Mouse (Mus musculus): ENCODE results near the gene Ccdc88c. TPM values are rescaled to one million over a fixed set of nuclear protein-coding genes. Genes with fewer than 3 reads are reported as not detected.

The Ccdc88c gene
- 16.1 and 18.0 TPM in 2 replicates for polyA plus RNA-seq (2012; rRNA removed)

DNA sequence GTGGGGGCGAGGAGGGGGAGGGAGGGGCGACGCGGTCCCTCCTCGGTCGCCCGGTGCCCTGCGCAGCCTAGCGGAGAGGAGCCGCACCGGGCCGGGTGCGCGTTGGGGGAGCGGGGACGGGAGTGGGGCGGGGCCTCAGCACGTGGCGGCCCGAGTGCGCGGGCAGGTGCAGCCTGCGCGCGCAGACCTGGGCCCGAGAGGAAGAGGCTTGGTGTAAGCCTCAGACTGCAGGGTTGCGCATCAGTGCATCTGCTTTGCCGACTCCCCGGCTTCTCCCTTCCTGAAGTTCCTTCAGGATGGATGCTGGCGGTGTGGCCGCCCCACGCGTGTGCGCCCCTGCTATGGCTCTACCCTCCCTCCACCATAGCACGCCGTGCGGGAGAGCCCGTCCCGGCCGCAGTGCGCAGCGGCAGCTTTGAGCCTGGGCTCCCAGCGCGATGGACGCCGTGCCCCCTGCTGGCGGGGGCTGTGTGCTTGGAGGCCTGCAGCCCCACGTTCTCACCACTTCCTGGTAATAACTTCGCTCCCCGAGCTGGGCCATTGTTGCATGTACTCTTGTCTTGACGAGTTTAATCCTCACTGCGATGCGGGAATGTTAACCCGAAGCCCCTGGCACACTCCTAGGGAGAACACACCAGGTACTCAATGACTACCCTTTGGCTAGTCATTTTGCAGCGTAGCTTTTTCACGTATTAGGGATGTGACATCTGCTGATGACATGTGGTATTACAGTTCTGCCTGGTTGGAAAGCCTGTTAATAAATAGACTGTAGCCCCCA, at the start of gene Ccdc88c:
TSS of gene Ccdc88c (minus strand) at position 103 of the 778 bp plus-strand sequence.
- DNase-seq (ENCODE audit: extremely low spot score in 1 of 2, low spot score in 1 of 2) = peak; percentile 50 to 79

DNA sequence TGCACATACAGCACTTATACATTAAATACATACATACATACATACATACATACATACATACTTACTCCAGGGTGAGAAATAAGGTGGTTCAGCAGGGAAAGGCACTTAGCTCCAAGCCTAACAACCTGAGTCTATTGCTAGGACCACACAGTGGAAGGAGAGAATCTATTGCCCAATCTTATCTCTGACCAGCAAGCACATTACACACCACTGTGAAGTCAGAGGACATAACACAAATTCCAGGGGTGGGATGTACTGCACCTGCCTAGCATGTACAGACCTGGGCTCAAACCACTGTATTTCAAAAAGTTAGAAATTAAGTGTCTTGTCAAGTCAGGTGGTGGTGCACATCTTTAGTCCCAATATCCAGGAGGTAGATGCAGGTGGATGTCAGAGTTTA, 49.1 kb upstream of the Ccdc88c start:
- no peak for DNase-seq (ENCODE audit: extremely low spot score in 1 of 2, low spot score in 1 of 2)

DNA sequence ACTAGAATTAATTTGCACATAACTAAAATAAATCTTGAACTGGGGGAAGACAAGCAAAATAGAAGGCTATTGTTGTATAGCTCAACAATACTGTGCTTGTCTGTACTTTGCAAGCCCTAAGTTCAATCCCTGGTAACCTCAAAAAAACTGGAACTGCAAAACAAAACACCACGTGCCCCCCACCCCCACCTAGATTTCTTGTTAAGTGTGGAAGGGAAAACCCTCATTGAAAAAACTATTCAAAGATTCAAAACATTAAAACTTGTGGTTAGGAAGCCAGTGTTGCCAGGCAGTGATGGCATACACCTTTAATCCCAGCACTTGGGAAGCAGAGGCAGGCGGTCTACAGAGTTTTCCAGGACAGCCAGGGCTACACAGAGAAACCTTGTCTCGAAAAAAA, 46.6 kb upstream of the Ccdc88c start:
- no peak for DNase-seq (ENCODE audit: extremely low spot score in 1 of 2, low spot score in 1 of 2)

- DNase-seq (ENCODE audit: extremely low spot score in 1 of 2, low spot score in 1 of 2) = no peak
These were observed 46.1 kb upstream of the Ccdc88c start for GRCm38 (mm10) chr12:101074821-101075429.

GRCm38 (mm10) chr12:101069813-101070212, 41.0 kb upstream of the Ccdc88c start:
- no peak for DNase-seq (ENCODE audit: extremely low spot score in 1 of 2, low spot score in 1 of 2)

DNA sequence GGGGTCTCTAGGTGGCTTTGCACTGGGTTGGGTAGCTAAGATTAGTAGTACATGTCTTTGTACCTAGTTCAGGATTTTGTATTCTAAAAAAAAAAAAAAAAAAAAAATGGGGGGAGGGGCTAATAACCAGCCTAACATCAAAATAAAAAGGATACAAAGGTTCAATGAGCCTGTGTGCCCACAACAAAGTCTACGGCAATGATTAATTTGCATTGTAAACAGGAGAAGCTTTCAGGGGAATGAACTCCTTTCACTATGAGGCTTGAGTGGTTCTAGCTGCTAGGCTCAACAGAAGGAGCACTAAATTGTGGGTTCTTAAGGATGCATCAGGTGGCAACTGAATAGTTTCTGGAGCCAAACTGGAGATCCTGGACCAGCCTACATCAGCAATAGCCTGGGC, 37.5 kb upstream of the Ccdc88c start:
- no peak for DNase-seq (ENCODE audit: extremely low spot score in 1 of 2, low spot score in 1 of 2)

DNA sequence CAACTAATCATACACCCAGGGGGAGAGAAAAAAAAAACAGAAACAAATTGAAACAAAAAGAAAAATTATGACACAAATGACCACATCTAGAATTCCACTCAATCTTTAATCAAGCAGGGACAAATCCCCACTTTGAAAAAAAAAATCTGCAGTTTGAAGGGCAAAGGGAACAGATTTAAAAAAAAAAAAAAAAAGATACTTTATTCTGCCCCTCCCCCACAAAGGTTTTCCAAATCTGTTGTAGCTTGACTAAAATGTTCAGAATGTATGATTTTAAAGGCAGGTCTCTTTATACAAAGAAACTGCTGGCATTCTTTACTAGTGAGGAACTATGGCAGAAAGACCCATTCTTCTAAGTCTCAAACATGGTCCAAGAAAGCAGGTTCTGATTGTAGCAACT, 11.1 kb upstream of the Ccdc88c start:
- DNase-seq (ENCODE audit: extremely low spot score in 1 of 2, low spot score in 1 of 2) = no peak

DNA sequence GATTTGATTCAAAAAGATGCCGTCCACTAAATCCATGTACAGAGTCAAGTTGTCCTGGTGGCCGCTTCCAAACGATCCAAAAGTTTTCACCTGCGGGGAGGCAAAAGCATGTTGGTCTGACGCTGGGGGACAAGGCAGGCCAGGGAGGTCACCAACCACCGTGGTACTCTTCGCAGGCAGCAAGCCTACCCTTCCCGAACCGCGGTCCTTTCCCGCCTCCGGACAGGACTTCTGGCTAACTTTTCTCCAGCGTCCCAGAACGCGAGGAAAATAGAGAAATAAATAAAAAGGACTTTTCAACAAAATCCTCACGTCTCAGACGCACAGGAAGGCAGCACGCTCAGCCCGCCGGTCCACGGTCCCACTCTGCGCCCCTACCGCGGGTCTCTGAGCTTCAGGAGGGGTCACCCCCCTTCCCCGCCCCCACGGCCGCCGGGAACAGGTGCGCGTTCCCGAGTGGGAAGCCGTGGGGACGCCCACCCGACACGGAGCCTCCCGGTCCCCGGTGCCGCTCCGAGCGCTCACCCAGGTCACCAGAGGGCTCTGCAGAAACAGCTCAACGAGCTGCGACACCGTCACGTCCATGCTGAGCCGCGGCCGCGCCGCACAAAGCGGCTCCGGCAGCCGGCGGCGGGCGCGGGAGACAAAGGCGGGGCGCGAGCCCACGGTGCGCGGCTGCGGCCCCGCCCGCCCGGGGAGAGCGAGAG, 456 bp downstream of the Ccdc88c start:
- DNase-seq (ENCODE audit: extremely low spot score in 1 of 2, low spot score in 1 of 2) = no peak

DNA sequence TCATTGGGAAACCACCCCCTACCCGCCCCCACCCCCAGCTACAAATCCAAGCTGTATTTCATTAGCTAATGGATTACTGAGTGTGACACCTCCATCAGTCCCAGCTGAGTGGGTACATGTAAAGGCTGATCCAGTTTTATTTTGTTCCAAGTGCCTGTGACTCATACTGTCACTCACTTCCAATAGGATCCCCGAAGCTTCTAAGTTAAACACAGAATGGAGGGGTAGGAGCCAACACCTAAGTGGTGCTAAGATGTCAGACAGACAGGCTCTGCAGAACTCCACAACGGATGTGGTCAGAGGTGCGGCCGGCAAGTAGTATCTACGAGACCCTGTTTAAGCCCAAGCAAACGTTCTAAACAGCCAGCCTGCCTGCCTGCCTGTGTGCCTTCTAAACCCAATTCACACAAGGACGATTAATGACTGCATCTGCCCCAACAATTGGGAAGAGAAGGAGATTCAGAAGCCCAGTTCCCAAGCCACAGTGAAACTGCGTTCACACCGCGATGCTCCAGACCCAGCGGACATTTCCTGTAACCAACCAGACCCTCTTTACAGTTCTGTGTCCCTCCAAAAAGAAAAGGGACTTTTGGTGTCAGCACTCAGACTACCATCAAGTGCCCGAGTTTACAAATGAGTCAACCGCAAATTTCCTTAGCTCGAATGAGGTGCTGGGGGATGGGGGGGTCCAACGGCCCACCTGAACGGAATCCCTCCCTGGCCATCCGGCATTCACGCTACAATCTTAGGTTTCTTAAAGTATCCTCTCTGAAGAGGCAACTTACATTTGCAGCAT, 1.2 kb downstream of the Ccdc88c start:
- DNase-seq (ENCODE audit: extremely low spot score in 1 of 2, low spot score in 1 of 2) = peak in 1 of 2 experiments; percentile 70

DNA sequence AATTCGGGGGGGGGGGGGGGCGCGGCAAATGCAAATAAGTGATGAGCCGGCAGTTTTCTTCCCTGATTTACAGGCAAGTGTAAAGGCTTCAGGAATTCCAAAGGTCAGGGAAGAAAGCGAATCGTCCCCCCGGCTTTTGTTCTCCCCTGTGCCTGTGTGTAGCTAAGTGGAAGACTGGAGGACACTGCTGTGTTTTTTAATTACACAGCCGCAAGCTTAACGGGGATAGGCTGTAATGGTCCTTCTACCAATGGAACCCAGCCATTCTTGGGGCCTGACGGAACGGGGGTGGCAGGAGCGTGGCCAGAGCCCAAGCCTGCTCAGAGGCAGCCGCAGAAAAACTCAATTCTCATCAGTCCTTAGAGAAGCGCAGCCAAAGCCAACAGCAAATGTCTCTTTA, 1.9 kb downstream of the Ccdc88c start:
- peak; percentile 43 to 58 for DNase-seq (ENCODE audit: extremely low spot score in 1 of 2, low spot score in 1 of 2)

DNA sequence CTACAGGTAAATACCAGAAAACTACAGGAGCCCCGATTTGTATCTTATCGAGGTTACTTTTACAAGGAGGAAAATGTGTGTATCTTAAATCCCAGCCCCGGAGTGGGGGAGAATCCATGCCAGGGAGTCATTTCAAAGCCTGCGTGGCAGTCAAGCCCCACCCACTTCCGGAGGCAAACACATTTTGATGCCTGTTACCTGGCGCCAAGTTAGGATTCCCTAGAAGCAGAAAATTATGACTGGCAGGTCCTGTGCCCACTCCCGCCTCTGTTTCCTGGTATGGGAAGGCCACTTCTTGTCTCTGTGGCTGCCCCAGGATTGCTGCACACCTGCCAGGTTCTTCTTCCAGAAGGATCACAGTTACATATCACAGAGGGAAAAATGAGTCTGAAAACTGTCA, 2.3 kb downstream of the Ccdc88c start:
- peak in 1 of 2 experiments; percentile 31 for DNase-seq (ENCODE audit: extremely low spot score in 1 of 2, low spot score in 1 of 2)

GRCm38 (mm10) chr12:101026025-101026424, 2.8 kb downstream of the Ccdc88c start:
- no peak for DNase-seq (ENCODE audit: extremely low spot score in 1 of 2, low spot score in 1 of 2)

GRCm38 (mm10) chr12:101025379-101025778, 3.5 kb downstream of the Ccdc88c start:
- DNase-seq (ENCODE audit: extremely low spot score in 1 of 2, low spot score in 1 of 2) = no peak

DNA sequence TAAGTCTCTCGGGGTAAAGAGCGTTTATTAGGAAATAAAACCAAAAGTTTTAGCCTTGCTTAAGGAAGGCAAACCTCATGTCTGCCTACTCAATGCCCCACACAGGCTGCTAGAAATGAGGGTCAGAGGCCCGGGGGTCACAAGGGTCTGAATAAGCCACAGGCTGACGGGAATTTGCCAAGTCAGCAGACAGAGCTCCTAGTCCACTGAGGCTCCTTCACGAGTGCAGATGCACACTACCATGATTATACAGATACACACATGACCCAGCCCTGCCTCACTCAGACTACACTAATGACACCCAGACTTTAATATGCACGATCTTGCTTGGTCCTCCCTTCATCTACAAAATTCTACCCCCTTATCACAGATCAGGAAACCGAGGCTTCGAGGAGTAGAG, 4.0 kb downstream of the Ccdc88c start:
- no peak for DNase-seq (ENCODE audit: extremely low spot score in 1 of 2, low spot score in 1 of 2)

DNA sequence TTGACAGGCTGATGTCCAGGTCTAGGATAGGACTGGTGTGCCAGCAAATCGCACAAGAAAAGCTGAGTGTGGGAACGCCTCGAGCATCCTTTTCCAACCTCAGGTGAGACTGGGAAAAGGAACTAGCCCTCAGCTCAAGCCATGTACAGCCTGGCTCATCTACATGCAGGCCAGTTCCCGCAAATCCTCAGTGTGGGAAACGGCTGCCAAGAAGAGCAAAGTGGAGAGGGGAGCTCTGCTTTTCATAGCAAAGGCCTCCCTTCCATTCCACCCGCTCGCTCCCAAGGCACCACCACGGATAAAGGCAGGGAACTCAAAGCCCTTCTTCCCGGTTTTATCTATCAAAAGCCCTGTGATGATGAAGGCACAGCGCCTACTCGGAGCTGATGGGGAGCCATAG, 5.7 kb downstream of the Ccdc88c start:
- no peak for DNase-seq (ENCODE audit: extremely low spot score in 1 of 2, low spot score in 1 of 2)

GRCm38 (mm10) chr12:101022353-101022752, 6.5 kb downstream of the Ccdc88c start:
- no peak for DNase-seq (ENCODE audit: extremely low spot score in 1 of 2, low spot score in 1 of 2)

DNA sequence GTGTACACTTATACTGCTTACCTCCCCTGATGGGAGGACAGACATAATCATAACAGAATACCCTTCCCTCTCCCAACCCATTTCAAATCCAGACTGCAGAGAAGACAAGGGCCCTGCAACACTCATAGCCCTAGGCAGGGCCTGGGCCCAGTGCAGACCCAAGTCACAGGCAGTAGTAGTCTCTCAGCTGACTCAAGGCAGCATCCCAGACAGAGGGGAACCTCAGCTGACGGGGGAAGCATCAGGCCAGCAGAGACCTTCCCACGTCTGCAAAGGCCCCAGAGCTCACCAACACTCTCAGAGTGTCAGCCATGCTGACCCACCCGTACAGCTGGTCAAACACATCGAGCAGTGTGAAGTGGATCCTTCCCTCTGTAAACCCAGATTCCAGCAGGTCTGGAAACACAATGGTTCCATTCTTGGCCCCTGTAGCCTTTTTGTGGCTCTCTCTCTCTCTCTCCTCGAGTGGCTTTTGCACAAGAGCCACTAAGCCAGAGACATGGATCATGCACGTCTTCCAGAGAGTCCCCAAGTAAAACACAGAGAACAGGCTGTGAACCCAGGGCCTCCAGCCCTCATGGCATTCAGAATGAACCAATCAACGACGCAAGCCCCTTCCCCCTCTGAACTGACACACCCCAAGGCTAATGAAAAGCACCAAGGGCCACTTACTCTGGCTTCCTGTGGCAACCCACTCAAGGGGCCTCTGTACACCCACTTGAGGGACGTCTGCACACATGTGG, 7.2 kb downstream of the Ccdc88c start:
- DNase-seq (ENCODE audit: extremely low spot score in 1 of 2, low spot score in 1 of 2) = no peak

DNA sequence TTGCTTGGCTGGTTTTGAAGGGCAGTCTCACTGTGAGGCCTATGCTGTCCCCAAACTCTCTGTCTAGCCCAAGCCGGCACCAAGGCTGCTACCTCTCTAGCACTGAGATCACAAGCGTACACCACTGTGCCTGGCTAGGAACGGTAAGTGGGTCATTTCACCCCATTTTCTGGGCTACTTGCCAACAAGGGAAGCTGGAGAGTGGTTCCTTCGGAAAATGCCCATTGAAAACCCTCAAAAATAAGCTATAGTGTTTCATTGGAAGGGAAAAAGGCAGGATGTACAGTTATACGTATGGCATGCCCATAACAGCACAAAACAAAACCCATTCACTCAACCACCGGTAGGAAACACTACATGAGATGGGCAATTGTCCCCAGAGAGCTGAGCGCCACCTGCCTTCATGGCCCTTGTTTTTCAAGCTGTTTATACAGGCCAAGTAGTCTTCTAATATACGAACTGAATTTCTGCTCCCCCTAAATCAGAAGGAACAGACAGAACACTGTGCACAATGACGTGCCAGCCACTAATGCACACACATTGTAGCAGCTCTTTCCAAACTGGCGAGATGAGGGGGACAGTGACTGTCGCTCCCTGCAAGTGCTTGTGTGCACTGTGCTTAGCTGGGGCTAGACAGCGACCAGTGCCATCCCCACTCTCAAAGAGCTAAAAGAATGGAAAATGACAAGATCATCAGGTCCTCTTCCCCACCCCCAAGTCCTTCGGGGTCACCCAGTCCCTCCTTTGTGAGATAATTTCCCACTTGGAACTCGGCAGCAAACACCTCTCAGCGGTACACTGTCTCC, 8.4 kb downstream of the Ccdc88c start:
- DNase-seq (ENCODE audit: extremely low spot score in 1 of 2, low spot score in 1 of 2) = no peak

DNA sequence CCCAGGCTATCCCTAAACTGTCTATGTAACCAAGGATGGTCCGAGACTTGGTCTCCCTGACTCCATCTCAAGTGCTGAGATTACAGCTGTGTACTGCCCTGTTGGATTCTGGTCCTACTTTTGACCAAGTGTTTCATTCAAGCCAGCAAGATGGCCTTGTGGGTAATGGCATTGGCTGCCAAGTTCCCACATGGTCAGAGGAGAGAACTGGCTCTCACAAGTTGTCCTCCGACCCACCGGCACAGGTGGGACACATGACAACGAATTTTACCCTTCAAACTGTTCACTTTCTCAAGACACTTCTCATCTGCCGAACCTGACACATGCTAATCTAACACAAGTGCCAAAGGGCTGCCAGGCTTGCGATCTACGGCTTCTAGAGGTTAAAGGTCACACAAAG, 9.4 kb downstream of the Ccdc88c start:
- no peak for DNase-seq (ENCODE audit: extremely low spot score in 1 of 2, low spot score in 1 of 2)

Data from frontal cortex, adult 2 months (tissue).